In the genomic region with DNA sequence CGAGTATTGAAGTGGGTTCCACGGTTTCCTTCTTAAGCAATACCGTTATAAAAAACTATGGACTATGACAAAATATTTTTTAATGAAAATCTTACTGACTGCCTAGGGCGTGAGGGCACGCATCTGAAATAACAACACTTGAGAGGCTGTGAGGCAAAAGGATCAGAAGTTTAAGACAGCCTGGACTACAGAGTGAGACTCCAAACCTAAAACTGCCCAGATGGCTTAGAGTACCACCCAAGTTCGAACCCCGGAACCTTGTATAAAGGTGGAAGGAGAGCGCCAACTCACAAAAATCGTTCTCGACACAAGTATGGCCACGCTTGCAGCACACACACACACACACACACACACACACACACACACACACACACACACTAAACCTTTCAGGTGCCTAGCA, we compare ENCODE assay signal across 8 mouse cellular contexts. TPM values are rescaled to one million over a fixed set of nuclear protein-coding genes. Genes with fewer than 3 reads are reported as not detected.
A peak's percentile ranks its signal among the peaks of the same experiment; 100 is the strongest.
DNase-seq lines count a peak whose midpoint lies in the region; ATAC-seq and TF ChIP-seq lines count a peak whose summit lies in the region.

No protein-coding gene starts in this region.

- no peaks in the 10 kb centered on the region for H3K9me3 ChIP-seq in kidney, postnatal 0 days (replicated peaks; ENCODE audit: low read length)
- H3K9me3 ChIP-seq in embryonic facial prominence, embryonic 12.5 days, result no peaks in the 10 kb centered on the region
- H3K9me3 ChIP-seq in hindbrain, postnatal 0 days (ENCODE audit: low read length), result no peaks in the 10 kb centered on the region
- no peaks in the 10 kb centered on the region for H3K9me3 ChIP-seq in midbrain, postnatal 0 days (ENCODE audit: low read length)

- peaks cover 10% of the 10 kb centered on the region; the same call in 1 of the 2 replicates for H3K4me1 ChIP-seq in kidney, postnatal 0 days (replicated peaks; ENCODE audit: insufficient read depth, low read length)
- peaks cover 10% of the 10 kb centered on the region for H3K4me1 ChIP-seq in embryonic facial prominence, embryonic 12.5 days
- 0 out of 2 replicates have a peak, but pooled peaks cover 4% of the 10 kb centered on the region for H3K4me1 ChIP-seq in hindbrain, postnatal 0 days (ENCODE audit: insufficient read depth, low read length)
- H3K4me1 ChIP-seq in midbrain, postnatal 0 days (ENCODE audit: insufficient read depth, low read length), result peaks cover 12% of the 10 kb centered on the region; the same call in 1 of the 2 replicates

- H3K27me3 ChIP-seq in kidney, postnatal 0 days (ENCODE audit: insufficient read depth, low read length), result no peaks in the 10 kb centered on the region
- no peaks in the 10 kb centered on the region for H3K27me3 ChIP-seq in embryonic facial prominence, embryonic 12.5 days
- H3K27me3 ChIP-seq in hindbrain, postnatal 0 days (ENCODE audit: insufficient read depth, low read length), result no peaks in the 10 kb centered on the region
- 0 out of 2 replicates have a peak, but pooled peaks cover 4% of the 10 kb centered on the region for H3K27me3 ChIP-seq in midbrain, postnatal 0 days (ENCODE audit: insufficient read depth, low read length)

- 36% methylated on average over 11 of the region's 11 CpGs for WGBS in kidney, postnatal 0 days
- WGBS in embryonic facial prominence, embryonic 12.5 days, result 41% methylated on average over 11 of the region's 11 CpGs
- WGBS in hindbrain, postnatal 0 days, result 34% methylated on average over 11 of the region's 11 CpGs
- WGBS in midbrain, postnatal 0 days, result 36% methylated on average over 11 of the region's 11 CpGs

- no peak for DNase-seq in kidney, postnatal 0 days (ENCODE audit: low spot score)
- no peak for DNase-seq in kidney, adult 18-20 months
- no peak for DNase-seq in hindbrain, postnatal 0 days (ENCODE audit: low spot score)
- no peak for DNase-seq in midbrain, postnatal 0 days (ENCODE audit: low spot score)
- no peak for DNase-seq in urinary bladder, adult 18-20 months (ENCODE audit: low spot score in 2 of 2)
- no peak for DNase-seq in gastrocnemius, postnatal 36 days
- DNase-seq in frontal cortex, postnatal 10 days (ENCODE audit: low spot score in 2 of 2), result no peak

- peak overlapping the region; percentile 98 for H3K4me2 ChIP-seq in kidney, postnatal 0 days (ENCODE audit: low read length)
- peak overlapping the region; percentile 96 for H3K4me2 ChIP-seq in embryonic facial prominence, embryonic 12.5 days (replicated peaks)
- peak overlapping the region; percentile 97 for H3K4me2 ChIP-seq in hindbrain, postnatal 0 days (ENCODE audit: low read depth, low read length)
- H3K4me2 ChIP-seq in midbrain, postnatal 0 days (ENCODE audit: low read depth, low read length, poor library complexity, severe bottlenecking), result peak overlapping the region; percentile 91

- H3K9ac ChIP-seq in kidney, postnatal 0 days (ENCODE audit: low read depth, low read length), result peak overlapping the region; percentile 68; the same call in 1 of the 2 replicates
- no peak overlapping the region for H3K9ac ChIP-seq in embryonic facial prominence, embryonic 12.5 days
- H3K9ac ChIP-seq in hindbrain, postnatal 0 days (replicated peaks; ENCODE audit: low read length), result peak overlapping the region; percentile 75
- peak overlapping the region; percentile 48 for H3K9ac ChIP-seq in midbrain, postnatal 0 days (replicated peaks; ENCODE audit: low read length, poor library complexity, severe bottlenecking)

- no peak overlapping the region for H3K27ac ChIP-seq in kidney, postnatal 0 days
- H3K27ac ChIP-seq in embryonic facial prominence, embryonic 12.5 days, result no peak overlapping the region
- peak overlapping the region; percentile 59; the same call in 1 of the 2 replicates for H3K27ac ChIP-seq in hindbrain, postnatal 0 days
- H3K27ac ChIP-seq in midbrain, postnatal 0 days (ENCODE audit: low read depth, low read length), result peak overlapping the region; percentile 78; the same call in 1 of the 2 replicates

- ATAC-seq in kidney, postnatal 0 days (replicated peaks; ENCODE audit: low FRiP score, low read depth), result no peak
- no peak for ATAC-seq in embryonic facial prominence, embryonic 12.5 days (ENCODE audit: insufficient number of reproducible peaks, insufficient read depth, low FRiP score, low TSS enrichment)
- 0 out of 2 replicates have a peak, but pooled peaks have one; percentile 3 for ATAC-seq in hindbrain, postnatal 0 days
- 0 out of 2 replicates have a peak, but pooled peaks have one; percentile 10 for ATAC-seq in midbrain, postnatal 0 days (ENCODE audit: low FRiP score)

- intact Hi-C loops in gastrocnemius, postnatal 36 days (cut with DNase I), result no loop called here

- peaks cover 8% of the 10 kb centered on the region; the same call in 1 of the 2 replicates for H3K36me3 ChIP-seq in kidney, postnatal 0 days (ENCODE audit: insufficient read depth, low read length)
- peaks cover 15% of the 10 kb centered on the region for H3K36me3 ChIP-seq in embryonic facial prominence, embryonic 12.5 days
- no peaks in the 10 kb centered on the region for H3K36me3 ChIP-seq in hindbrain, postnatal 0 days (ENCODE audit: insufficient read depth, low read length)
- H3K36me3 ChIP-seq in midbrain, postnatal 0 days (ENCODE audit: insufficient read depth, low read length), result peaks cover 15% of the 10 kb centered on the region

- TF ChIP-seq CTCF in kidney, postnatal 0 days (IDR thresholded peaks at IDR 0.05; ENCODE audit: low read depth), result no peak
- no peak for TF ChIP-seq CTCF in hindbrain, postnatal 0 days (IDR thresholded peaks at IDR 0.05; ENCODE audit: low read depth)
- TF ChIP-seq CTCF in midbrain, postnatal 0 days (IDR thresholded peaks at IDR 0.05), result no peak

- H3K4me3 ChIP-seq in kidney, postnatal 0 days (replicated peaks; ENCODE audit: low read depth, low read length), result peak overlapping the region; percentile 75; the same call in 1 of the 2 replicates
- peak overlapping the region; percentile 83 for H3K4me3 ChIP-seq in embryonic facial prominence, embryonic 12.5 days
- peak overlapping the region; percentile 89 for H3K4me3 ChIP-seq in hindbrain, postnatal 0 days (ENCODE audit: low read length)
- H3K4me3 ChIP-seq in midbrain, postnatal 0 days (ENCODE audit: low read depth, low read length), result peak overlapping the region; percentile 80

RNA-seq across cellular contexts. Expression of a gene that starts 0.4 kb away (rescaled TPM):
- polyA plus RNA-seq in kidney, postnatal 0 days (2015; fragmentation: Nextera tagmentation; extraction: Ambion mirVana), result 126 and 133 TPM in 2 replicates
- 94.0 and 100 TPM in 2 replicates for polyA plus RNA-seq in embryonic facial prominence, embryonic 12.5 days (2016; fragmentation: Nextera tagmentation; extraction: Ambion mirVana)
- 78.9 and 82.1 TPM in 2 replicates for total RNA-seq in hindbrain, postnatal 0 days (2014; rRNA removed)
- polyA plus RNA-seq in hindbrain, postnatal 0 days (2015; fragmentation: Nextera tagmentation; extraction: Ambion mirVana), result 170 TPM in 2 replicates
- total RNA-seq in midbrain, postnatal 0 days (2014; rRNA removed), result 56.9 and 72.8 TPM in 2 replicates
- 184 and 201 TPM in 2 replicates for polyA plus RNA-seq in midbrain, postnatal 0 days (2015; fragmentation: Nextera tagmentation; extraction: Ambion mirVana)
- 10 to 100 TPM; 26.4 to 32.4 TPM for total RNA-seq in gastrocnemius, postnatal 36 days (2021)

RNA-seq across cellular contexts. Expression of a gene that starts 10.4 kb away (rescaled TPM):
- 7.7 and 8.1 TPM in 2 replicates for polyA plus RNA-seq in kidney, postnatal 0 days (2015; fragmentation: Nextera tagmentation; extraction: Ambion mirVana)
- 8.4 and 9.7 TPM in 2 replicates for polyA plus RNA-seq in embryonic facial prominence, embryonic 12.5 days (2016; fragmentation: Nextera tagmentation; extraction: Ambion mirVana)
- 7.3 and 7.7 TPM in 2 replicates for total RNA-seq in hindbrain, postnatal 0 days (2014; rRNA removed)
- polyA plus RNA-seq in hindbrain, postnatal 0 days (2015; fragmentation: Nextera tagmentation; extraction: Ambion mirVana), result 7.2 and 7.3 TPM in 2 replicates
- 6.1 and 7.8 TPM in 2 replicates for total RNA-seq in midbrain, postnatal 0 days (2014; rRNA removed)
- 6.2 TPM in 2 replicates for polyA plus RNA-seq in midbrain, postnatal 0 days (2015; fragmentation: Nextera tagmentation; extraction: Ambion mirVana)
- total RNA-seq in gastrocnemius, postnatal 36 days (2021), result 1 to 10 TPM; 4.9 to 6.9 TPM

RNA-seq across cellular contexts. Expression of a gene that starts 28.0 kb away (rescaled TPM):
- polyA plus RNA-seq in kidney, postnatal 0 days (2015; fragmentation: Nextera tagmentation; extraction: Ambion mirVana), result 47.7 and 53.9 TPM in 2 replicates
- 70.2 and 88.8 TPM in 2 replicates for polyA plus RNA-seq in embryonic facial prominence, embryonic 12.5 days (2016; fragmentation: Nextera tagmentation; extraction: Ambion mirVana)
- total RNA-seq in hindbrain, postnatal 0 days (2014; rRNA removed), result 168 and 171 TPM in 2 replicates
- 70.8 and 75.5 TPM in 2 replicates for polyA plus RNA-seq in hindbrain, postnatal 0 days (2015; fragmentation: Nextera tagmentation; extraction: Ambion mirVana)
- total RNA-seq in midbrain, postnatal 0 days (2014; rRNA removed), result 161 and 186 TPM in 2 replicates
- 69.9 and 79.3 TPM in 2 replicates for polyA plus RNA-seq in midbrain, postnatal 0 days (2015; fragmentation: Nextera tagmentation; extraction: Ambion mirVana)
- total RNA-seq in gastrocnemius, postnatal 36 days (2021), result 10 to 100 TPM; 24.9 to 38.3 TPM

Comparison
In these comparisons a context has a peak if more than half of its experiments do, and no peak if none do; other contexts are left out.
1. ATAC-seq: peak in hindbrain, postnatal 0 days (single experiment) and midbrain, postnatal 0 days (single experiment); none in kidney, postnatal 0 days (single experiment) and embryonic facial prominence, embryonic 12.5 days (single experiment).
2. H3K27ac ChIP-seq: peak in hindbrain, postnatal 0 days (single experiment) and midbrain, postnatal 0 days (single experiment); none in kidney, postnatal 0 days (single experiment) and embryonic facial prominence, embryonic 12.5 days (single experiment).
3. Peak in every context shown above with its lines, with median percentiles within 50 percentile points of each other: H3K4me2 ChIP-seq and H3K4me3 ChIP-seq.